Mouse (Mus musculus) colon, adult 2 months (tissue): ENCODE measurements around the gene Tbx10. TPM values are rescaled to one million over a fixed set of nuclear protein-coding genes. Genes with fewer than 3 reads are reported as not detected.

Experiments
- polyA plus RNA-seq: library from polyadenylated mRNA; depleted of rRNA; stranded (reverse); fragments of >200 nt; gene quantifications from 2 replicates; pipeline ENCODE4 v1.2.3, GENCODE M21; 2012; rRNA removed

The Tbx10 gene
- not detected in 2 replicates for polyA plus RNA-seq

GRCm38 (mm10) chr19:3992416-3992815 lies at the start of gene Tbx10:
Gene Tbx10 (plus strand): TSS chr19:3992752.

DNA sequence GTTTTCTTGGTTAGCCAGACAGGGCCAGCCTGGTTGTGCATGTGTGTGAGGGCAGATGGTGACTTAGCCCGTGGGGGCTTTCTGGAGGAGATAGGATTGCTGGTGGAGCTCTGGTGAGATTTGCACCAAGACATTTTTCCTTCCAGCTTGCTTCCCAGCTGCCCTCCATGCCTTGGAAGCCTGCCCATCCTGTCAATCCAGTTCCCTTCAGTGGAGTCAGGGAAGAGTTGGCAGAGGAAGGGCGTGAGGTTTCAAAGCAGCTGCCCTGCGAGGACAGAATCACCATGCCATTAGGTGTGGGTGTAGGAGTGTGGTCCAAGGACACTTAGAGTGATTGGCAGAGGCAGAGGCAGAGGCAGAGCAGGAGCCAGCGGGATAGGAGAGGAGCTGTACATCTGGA lies 34.1 kb upstream of the Tbx10 start, which contains the start of gene Aldh3b3:
Gene Aldh3b3 (plus strand): TSS at position 176 of the 400 bp plus-strand sequence.

DNA sequence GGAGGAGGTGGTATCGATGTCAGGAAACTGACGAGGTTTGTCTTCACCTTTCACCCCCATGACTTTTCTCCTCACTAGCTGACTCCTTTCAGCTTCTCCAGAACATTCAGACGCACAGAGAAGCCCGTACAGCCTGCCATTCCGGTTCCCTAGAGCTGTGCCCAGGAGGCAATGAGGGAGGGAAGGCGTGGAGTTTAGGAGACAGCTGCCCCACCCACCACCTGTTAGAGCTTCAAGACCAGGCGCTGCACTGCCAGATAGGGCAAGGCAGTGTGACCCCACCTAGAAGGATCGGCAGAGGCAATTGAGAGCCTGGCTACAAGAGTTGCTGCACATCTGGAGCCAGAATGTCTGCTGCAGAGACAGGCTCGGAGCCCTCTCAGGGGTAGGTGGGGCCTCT lies 20.3 kb upstream of the Tbx10 start, which contains the start of gene Aldh3b2:
Gene Aldh3b2 (plus strand): TSS at position 100 of the 400 bp plus-strand sequence.

GRCm38 (mm10) chr19:3986334-3986733 lies 6.2 kb upstream of the Tbx10 start, which contains the start of gene Acy3:
Gene Acy3 (plus strand): TSS chr19:3986570.

GRCm38 (mm10) chr19:4000119-4000900 lies 7.8 kb downstream of the Tbx10 start, which contains the start of the genes Nudt8 and Gm49405:
Gene Nudt8 (plus strand): TSS chr19:4000580.
Gene Gm49405 (plus strand): TSS chr19:4000626.

DNA sequence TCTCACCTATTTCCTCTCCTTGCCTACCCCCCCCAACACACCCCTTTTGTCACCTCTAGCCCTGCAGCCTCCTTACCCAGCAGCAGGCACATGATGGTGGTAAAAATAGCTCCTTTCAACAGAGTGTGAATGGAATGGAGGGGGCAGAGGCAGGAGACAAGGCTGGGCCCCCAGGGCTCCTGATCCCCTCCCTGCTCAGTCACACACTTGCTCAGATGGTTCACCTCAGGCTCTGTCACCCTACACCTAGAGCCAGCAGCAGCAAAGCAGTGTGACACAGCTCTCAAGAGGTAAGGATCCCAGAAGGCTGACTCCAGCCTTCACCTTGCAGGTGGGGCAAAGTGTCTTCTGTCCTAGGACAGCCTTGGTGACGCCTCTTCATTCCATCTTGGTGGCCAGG lies 10.6 kb downstream of the Tbx10 start, which contains the start of gene Doc2g:
Gene Doc2g (plus strand): TSS at position 202 of the 400 bp plus-strand sequence.

DNA sequence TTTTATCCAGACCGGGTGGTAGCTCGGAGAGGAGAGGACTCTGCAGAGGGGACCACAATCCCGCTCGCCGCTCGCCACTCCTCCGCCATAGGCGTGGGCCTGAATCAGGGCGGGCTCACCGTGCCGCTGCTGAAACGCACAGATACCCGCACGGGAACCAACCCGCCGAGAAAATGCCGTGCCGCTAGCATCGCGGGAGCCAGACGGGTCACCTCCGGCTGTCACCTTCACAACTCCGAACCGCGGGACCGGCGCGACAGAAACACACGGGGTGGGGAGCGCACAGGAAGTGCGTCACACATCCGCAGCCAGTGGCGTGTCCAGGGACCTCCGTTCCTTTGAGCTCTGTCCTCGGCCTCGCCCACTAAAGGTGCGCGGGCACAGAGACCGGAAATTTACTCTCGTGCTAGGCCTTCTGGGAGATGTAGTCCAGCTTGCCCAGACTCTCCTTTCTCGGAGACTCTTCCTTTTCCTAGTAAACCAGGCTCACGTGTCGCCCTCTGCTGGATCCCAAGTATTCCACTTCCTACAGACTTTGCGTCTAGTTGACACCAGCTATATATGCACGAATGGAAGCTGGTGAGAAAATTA lies 20.0 kb downstream of the Tbx10 start, which contains the start of gene Ndufv1:
Gene Ndufv1 (minus strand): TSS at position 375 of the 591 bp plus-strand sequence.

GRCm38 (mm10) chr19:4037788-4038232 lies 45.3 kb downstream of the Tbx10 start, which contains the start of gene Gstp1:
Gene Gstp1 (minus strand): TSS chr19:4037985.

DNA sequence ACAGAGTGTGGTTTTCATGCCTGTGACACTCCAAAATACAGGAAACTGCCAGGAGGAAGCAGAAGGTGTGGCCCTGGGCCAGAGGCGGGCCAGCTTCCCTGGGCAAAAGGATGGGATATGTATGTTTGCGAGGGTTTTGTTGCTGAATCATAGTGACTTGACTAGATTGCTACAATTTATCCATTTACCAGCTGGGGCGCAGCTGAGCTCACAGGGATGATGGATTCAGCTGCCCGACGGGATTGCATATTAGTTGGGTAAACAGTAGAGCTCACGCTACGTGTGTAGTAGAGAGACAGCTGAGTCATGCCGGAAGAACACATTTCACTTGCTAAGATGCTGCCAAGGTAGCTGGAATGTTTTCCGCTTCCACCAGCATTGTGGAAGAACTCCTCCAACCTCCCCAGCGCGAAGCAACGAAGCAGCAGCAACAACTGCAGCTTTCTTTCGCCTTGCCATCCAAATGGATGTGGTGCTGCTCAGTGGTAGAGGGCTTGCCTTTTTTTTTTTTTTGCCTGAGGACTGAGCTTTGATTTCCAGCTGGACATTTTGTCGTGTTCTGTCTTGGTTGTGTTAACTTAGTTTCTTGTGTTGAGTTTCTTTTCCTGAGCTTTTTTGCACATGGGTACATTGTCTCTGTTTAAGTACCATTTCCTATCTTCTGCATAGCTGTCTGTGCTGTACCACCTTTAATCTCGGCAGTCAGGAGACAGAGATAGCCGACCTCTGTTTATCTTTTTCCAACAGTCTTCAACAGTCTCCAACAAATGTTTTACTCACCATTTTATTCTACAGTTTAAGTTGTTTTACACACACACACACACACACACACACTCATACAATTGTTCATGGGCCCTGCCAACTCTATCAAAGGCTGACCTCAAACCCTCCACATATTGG lies 53.7 kb downstream of the Tbx10 start, which contains the start of gene Gstp2:
Gene Gstp2 (minus strand): TSS at position 58 of the 900 bp plus-strand sequence.

Other genes starting within 250 kb of the Tbx10 start
- 12.8 and 13.2 TPM in 2 replicates for gene Kmt5b, start 225.3 kb upstream of the Tbx10 start, polyA plus RNA-seq
- 35.3 and 37.1 TPM in 2 replicates for gene Chka, start 141.0 kb upstream of the Tbx10 start, polyA plus RNA-seq
- 146 and 188 TPM in 2 replicates for gene Tcirg1, start 85.6 kb upstream of the Tbx10 start, polyA plus RNA-seq
- gene Ndufs8, start 80.0 kb upstream of the Tbx10 start, polyA plus RNA-seq = 279 and 336 TPM in 2 replicates
- 14.9 and 17.0 TPM in 2 replicates for gene Aldh3b1, start 62.9 kb upstream of the Tbx10 start, polyA plus RNA-seq
- gene Unc93b1, start 57.6 kb upstream of the Tbx10 start, polyA plus RNA-seq = 160 and 202 TPM in 2 replicates
- 0.15 and 0.35 TPM in 2 replicates for gene Aldh3b3, start 34.1 kb upstream of the Tbx10 start, polyA plus RNA-seq
- gene Aldh3b2, start 20.4 kb upstream of the Tbx10 start, polyA plus RNA-seq = 14.5 and 14.7 TPM in 2 replicates
- gene Acy3, start 6.2 kb upstream of the Tbx10 start, polyA plus RNA-seq = 55.2 and 55.9 TPM in 2 replicates
- 18.7 and 25.7 TPM in 2 replicates for gene Nudt8, start 7.8 kb downstream of the Tbx10 start, polyA plus RNA-seq
- gene Gm49405, start 7.9 kb downstream of the Tbx10 start, polyA plus RNA-seq = 2.1 and 2.5 TPM in 2 replicates
- 10.8 and 11.5 TPM in 2 replicates for gene Doc2g, start 10.6 kb downstream of the Tbx10 start, polyA plus RNA-seq
- gene Ndufv1, start 20.1 kb downstream of the Tbx10 start, polyA plus RNA-seq = 185 and 192 TPM in 2 replicates
- gene Gstp1, start 45.2 kb downstream of the Tbx10 start, polyA plus RNA-seq = 871 and 970 TPM in 2 replicates
- gene Gstp2, start 53.3 kb downstream of the Tbx10 start, polyA plus RNA-seq = 192 and 247 TPM in 2 replicates
- 8.4 and 8.5 TPM in 2 replicates for gene Gstp3, start 66.8 kb downstream of the Tbx10 start, polyA plus RNA-seq
- gene Cabp2, start 88.8 kb downstream of the Tbx10 start, polyA plus RNA-seq = 2.5 TPM in 1 of 2 replicates, not detected in the other
- 321 and 393 TPM in 2 replicates for gene Cdk2ap2, start 104.4 kb downstream of the Tbx10 start, polyA plus RNA-seq
- gene Pitpnm1, start 107.2 kb downstream of the Tbx10 start, polyA plus RNA-seq = 133 and 136 TPM in 2 replicates
- gene Aip, start 133.1 kb downstream of the Tbx10 start, polyA plus RNA-seq = 65.0 and 68.8 TPM in 2 replicates
- gene Gpr152, start 147.0 kb downstream of the Tbx10 start, polyA plus RNA-seq = 0.02 and 0.05 TPM in 2 replicates
- gene Cabp4, start 151.3 kb downstream of the Tbx10 start, polyA plus RNA-seq = 0.15 and 0.28 TPM in 2 replicates
- gene Coro1b, start 155.9 kb downstream of the Tbx10 start, polyA plus RNA-seq = 657 and 730 TPM in 2 replicates
- 74.8 and 129 TPM in 2 replicates for gene Ptprcap, start 160.9 kb downstream of the Tbx10 start, polyA plus RNA-seq
- 38.0 and 53.9 TPM in 2 replicates for gene Rps6kb2, start 170.6 kb downstream of the Tbx10 start, polyA plus RNA-seq
- 5.3 and 9.0 TPM in 2 replicates for gene Carns1, start 182.7 kb downstream of the Tbx10 start, polyA plus RNA-seq
- 9.9 and 10.0 TPM in 2 replicates for gene Tbc1d10c, start 198.5 kb downstream of the Tbx10 start, polyA plus RNA-seq
- 488 and 523 TPM in 2 replicates for gene Ppp1ca, start 199.3 kb downstream of the Tbx10 start, polyA plus RNA-seq
- 15.7 and 22.4 TPM in 2 replicates for gene Rad9a, start 208.9 kb downstream of the Tbx10 start, polyA plus RNA-seq
- gene Clcf1, start 221.5 kb downstream of the Tbx10 start, polyA plus RNA-seq = 8.3 and 14.8 TPM in 2 replicates
- gene AC109138.7, start 221.6 kb downstream of the Tbx10 start, polyA plus RNA-seq = not detected in 2 replicates
- gene Pold4, start 239.1 kb downstream of the Tbx10 start, polyA plus RNA-seq = 86.7 and 104 TPM in 2 replicates